Mouse (Mus musculus): ENCODE results near the gene Urah.

Urah gene

DNA sequence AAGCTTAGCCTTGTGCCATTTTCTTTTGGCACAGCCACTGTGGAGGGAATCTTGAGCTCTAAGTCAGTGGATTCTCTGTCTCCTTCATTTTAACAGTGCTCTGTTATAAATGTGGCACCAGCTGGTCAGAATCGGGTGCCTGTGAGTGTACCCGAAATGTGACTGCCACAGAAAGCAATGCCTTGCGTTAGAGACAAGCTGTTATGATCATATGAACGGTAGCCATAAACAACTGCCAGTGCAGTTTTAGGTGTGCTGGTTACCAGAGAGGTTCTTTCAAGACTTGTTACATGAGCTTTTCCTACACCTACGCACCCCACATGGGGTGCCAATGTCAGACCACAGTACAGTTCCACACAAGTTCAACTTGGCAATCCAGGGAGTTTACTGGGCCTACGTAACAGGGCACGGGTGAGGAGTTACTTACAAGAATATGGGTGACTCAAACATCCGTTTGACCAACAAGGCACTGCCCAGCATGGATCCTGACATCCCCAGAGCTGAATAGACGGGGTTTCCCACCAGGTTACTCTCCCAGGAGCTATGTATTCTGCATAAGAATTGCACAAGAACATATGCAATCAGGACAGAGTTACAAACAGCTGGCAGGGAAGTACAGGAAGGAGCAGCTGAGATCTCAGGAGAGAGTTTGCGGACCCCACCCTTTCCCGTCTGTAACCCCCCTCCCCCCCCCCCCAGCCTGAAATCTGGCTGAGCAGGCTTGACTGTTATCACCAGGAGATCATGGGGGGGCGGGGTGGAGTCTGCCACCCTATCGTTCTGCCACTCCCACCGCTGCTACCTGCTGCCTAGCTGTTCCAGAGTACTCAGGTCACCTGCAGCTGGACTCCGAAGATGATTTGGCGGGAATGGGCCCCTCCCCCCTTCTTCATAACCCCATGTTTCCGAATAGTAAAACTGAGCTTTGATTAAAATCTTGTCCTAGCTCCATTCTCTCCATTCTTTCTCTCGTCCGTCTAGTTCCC lies 6.2 kb downstream of the Urah start:
- DNase-seq (ENCODE audit: low spot score in 2 of 2) = no peak

DNA sequence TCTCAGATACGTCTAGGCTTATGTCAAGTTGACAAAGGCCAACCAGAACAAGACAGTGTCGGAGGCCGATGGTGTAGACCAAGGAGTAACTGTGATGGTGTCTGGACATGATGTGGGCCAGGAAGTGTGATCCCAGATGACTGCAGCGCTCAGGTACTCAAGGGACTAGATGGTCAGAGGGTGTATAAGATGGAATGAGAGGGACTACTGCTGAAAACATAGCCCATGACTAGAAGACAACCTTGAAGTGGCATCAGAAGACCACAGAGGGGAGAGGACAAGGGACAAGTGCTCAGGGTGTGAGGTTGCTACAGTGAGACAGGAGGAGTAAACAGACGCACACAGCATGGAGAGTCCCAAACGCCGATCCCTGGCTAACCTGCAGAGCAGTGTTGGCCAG lies 9.0 kb downstream of the Urah start:
- DNase-seq (ENCODE audit: low spot score in 2 of 2) = no peak

- peak; percentile 82 to 90 for DNase-seq (ENCODE audit: low spot score in 2 of 2)
Measured at GRCm38 (mm10) chr7:140844905-140845665, 10.3 kb downstream of the Urah start, which contains the start of gene Scgb1c1. Gene Scgb1c1 (plus strand): TSS chr7:140845547.

DNA sequence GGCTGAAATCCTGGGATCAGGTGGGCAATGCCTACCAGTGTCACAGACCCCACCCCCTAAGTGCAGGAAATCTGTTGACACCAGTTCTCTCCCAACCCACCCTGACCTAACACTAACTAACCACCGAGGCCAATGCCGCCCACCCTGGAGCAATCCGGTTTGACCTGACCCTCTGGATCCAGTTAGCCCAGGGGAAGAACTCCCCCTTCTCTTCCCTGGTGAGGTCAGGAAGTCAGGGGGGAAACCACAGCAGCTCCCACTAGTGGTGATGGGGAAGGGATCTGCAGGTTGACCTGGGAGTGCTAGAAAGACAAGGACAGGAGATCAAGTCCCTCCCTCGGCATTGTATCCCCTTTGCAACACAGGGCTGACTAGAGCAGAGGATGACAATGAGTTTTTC lies 10.9 kb downstream of the Urah start:
- DNase-seq (ENCODE audit: low spot score in 2 of 2) = no peak

DNA sequence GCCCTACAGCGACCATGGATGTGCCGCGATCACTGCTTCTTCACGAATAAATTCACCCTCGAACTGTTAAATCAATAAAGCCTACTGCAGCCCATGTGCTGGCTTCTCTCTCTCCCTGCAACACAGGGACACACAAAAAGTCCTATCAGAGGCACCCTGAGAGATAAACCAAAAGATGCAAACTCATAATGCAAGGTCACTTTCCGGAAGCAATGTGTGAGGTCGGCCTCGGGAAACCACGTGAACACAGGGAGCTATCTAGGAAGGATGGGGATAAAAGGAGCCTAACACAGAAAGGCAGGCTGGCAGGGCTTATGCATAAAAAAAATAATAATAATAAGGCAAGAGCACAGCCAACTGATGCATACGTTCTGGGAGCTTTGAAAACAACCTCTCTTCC lies 11.9 kb downstream of the Urah start:
- DNase-seq (ENCODE audit: low spot score in 2 of 2) = no peak

DNA sequence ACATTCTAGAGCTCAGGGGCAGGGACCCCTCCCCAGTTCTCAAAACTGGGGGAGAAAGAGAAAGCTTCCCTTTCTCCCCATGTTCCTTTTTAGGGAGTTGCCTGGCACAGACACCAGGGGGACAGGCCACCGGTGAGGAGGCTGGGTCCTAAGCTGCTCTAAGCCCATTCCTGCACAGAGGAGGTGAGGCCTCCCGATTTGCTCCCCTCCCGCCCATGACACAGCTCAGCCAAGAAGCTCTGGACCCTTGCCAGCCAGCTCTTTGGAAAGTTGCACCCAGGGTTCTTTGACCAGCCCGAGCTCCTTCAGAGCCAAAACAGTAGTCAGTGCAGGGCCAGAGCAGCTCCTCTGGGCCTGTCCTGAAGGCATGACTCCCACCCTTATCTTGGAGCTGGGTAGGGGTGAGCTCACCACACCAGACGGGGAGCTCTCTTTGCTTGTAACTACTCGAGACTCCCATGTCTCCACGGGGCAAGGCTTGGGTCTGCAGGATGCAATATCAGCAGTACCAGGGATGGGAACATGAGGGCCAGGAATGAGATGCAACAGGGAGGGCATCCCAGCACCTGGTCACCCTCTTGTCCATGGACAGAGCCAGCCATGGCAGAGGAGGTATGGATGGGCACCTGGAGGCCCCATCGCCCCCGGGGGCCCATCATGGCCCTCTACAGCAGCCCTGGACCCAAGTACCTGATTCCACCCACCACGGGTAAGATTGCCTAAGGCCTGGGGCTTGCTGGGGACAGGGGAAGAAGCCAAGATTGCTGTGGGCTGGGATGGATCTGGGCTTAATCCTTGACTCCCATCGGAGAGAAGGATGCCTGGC lies 13.2 kb downstream of the Urah start, which contains the start of gene Odf3:
Gene Odf3, plus strand, starts transcription at position 51 of the 826 bp plus-strand sequence.
- DNase-seq (ENCODE audit: low spot score in 2 of 2) = no peak

DNA sequence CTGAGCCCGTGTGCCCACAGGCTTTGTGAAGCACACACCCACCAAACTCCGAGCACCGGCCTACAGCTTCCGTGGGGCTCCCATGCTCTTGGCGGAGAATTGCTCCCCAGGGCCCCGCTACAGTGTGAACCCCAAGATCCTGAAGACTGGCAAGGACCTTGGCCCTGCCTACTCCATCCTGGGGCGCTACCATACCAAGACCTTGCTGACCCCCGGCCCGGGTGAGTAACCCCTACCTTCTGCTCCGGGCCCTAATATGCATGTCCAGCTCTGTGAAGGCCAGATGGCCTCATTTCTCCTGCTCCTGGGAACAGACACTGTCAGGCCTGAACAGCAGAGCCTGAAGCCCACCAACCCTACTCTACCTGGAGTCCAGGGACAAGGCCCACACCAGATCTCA lies 13.8 kb downstream of the Urah start:
- no peak for DNase-seq (ENCODE audit: low spot score in 2 of 2)

DNA sequence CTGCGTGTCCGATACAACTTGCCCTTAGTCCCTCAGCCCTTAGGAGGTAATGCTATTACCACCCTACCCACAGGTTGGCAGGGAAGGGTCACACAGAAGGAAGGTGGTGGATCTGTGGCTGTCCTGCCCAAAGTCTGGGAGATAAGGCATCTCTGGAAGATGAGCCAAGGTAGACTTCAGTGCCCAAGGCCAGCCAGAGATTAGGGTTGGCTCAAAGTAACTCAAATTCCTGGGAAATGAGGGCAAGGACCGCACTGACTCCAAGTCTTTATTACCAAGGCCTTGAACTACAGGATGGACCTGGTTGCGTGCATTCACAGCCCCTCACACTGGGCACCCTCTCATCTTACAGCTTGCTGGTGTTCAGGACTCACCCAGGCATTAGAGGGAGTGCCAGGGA lies 17.1 kb downstream of the Urah start:
- no peak for DNase-seq (ENCODE audit: low spot score in 2 of 2)

DNA sequence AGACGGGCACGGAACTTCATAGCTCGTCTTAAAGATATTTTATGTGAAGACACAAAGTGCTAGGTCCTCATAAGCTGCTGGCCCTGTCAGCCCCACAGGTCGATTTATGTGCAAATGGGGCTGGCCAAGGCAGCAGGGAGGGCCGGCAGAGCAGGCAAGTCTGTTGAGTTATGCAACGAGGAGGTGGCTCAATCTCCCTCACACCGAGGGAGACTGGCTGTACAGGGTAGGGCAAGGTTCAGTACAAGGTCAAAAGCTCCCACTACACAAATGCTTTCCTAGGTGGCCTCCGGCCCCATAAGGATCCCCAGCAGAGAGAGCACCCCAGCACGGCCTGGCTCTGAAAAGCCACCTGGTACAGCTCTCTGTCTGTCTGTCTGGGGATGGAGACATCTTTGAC lies 18.6 kb downstream of the Urah start:
- no peak for DNase-seq (ENCODE audit: low spot score in 2 of 2)

DNA sequence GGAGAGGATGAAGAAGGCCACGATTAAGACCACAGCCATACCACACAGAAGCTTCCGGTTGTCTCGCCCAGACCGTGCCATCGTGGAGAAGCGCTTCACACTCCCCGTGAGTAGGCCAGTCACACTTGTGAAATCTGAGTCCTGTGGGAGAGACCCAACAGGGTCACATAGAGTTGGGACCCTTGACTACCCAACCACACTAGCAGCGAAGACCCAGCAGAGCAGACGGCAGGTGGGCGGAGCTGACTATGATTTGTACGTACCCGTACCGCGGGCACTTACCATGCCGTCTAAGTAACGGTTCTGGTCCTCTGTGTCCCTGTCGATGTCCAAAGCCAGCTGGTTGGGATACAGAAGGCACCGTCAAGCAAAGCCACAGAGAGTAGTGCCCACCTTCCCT lies 19.7 kb downstream of the Urah start:
- DNase-seq (ENCODE audit: low spot score in 2 of 2) = no peak

GRCm38 (mm10) chr7:140855181-140855580 lies 20.4 kb downstream of the Urah start:
- no peak for DNase-seq (ENCODE audit: low spot score in 2 of 2)

DNA sequence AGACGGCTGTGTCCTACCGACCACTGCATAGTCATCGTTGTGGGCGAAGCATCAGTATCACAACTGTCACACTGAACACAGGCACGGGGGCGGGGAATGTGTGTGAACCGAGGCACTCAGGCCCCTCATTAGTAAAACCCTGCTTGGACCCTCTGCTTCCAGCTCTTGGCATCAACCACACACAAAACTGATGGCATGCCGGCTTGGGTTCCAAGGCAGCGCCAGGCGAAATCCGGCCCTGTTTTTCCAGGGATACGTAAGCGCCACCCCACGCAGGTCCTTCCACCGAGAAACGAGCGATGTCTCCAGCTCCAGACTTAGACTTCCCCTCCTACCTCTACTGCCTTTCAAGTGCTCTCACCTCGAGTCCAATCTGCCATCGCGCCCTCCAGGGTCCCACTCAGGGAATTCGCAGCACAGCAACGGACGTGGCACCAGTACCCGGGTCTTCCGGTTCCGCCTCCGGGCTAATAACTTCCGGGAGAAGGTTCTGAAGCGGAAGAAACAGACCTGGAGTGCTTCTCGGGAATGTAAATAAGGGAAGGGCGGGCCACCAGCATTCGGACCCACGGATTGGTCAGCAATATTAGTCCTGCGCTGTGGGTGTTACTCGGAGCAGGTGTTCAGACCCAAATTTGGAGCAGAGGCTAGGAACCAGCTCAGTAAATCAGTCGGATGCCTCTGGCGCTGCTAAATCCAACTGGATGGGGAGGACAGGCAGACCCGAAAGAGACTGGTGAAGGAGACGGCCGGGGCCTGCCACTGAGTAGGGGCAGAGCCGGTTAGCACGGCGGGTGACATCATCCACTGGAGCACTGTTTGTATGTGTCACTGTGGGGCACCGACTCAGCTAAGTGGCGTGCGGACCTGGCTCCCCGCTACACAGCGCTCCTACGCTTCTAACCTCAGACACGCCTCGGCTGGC lies 21.3 kb downstream of the Urah start, which contains the start of gene Gm45785:
Gene Gm45785, minus strand, starts transcription at position 472 of the 925 bp plus-strand sequence.
- peak; percentile 74 to 75 for DNase-seq (ENCODE audit: low spot score in 2 of 2)

GRCm38 (mm10) chr7:140856785-140857549 lies 22.1 kb downstream of the Urah start, which contains the start of gene Ric8a:
Gene Ric8a (plus strand): TSS chr7:140856957.
- peak; percentile 81 for DNase-seq (ENCODE audit: low spot score in 2 of 2)

GRCm38 (mm10) chr7:140857550-140858505 lies 23.0 kb downstream of the Urah start, which contains the start of gene Bet1l:
Gene Bet1l (minus strand): TSS chr7:140857577.
- no peak for DNase-seq (ENCODE audit: low spot score in 2 of 2)

DNA sequence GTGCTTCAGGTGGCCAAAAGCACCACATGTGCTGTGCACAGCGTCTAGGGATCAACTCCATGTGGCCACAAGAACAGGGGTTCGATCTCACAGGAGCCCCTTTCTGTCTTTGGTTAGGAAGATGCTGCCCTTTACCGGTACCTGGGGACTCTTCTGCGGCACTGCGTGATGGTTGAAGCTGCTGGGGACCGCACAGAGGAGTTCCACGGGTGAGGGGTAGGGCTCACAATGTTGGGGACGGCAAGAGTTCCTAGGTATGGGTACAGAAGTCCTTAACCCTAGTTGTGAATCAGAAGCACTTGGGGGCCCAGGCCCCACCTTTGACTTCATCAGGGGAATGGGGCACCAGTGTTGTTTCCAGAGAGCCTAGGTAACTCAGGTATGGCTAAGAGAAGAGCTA lies 23.9 kb downstream of the Urah start:
- no peak for DNase-seq (ENCODE audit: low spot score in 2 of 2)

GRCm38 (mm10) chr7:140859997-140860396 lies 25.2 kb downstream of the Urah start:
- DNase-seq (ENCODE audit: low spot score in 2 of 2) = no peak

DNA sequence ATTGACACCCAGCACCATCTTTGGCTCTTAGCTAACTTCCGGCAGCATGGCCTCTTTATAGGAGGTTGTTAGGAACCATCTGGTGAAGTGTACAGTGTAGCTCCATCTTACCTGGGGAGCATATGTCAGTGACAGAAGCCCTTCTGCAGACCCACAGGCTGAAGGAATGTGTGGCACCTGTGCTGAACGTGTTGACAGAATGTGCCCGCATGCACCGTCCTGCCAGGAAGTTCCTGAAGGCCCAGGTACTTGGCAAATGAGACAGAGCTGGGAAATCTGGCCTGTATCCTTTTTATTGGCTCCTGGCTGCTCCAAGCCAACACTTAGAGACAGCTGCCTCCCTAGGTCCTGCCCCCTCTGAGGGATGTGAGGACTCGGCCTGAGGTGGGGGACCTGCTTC lies 25.9 kb downstream of the Urah start:
- no peak for DNase-seq (ENCODE audit: low spot score in 2 of 2)

GRCm38 (mm10) chr7:140864761-140865160 lies 29.9 kb downstream of the Urah start:
- no peak for DNase-seq (ENCODE audit: low spot score in 2 of 2)
